Mouse (Mus musculus) left cerebral cortex, postnatal 25 days (tissue): ENCODE data around the gene Snx18. TPM values are rescaled to one million over a fixed set of nuclear protein-coding genes. Genes with fewer than 3 reads are reported as not detected.

Source experiments
- DNase-seq, 2 experiments: peaks; one replicate each; pipeline ENCODE4 v3.0.0; 2022; ENCODE audit warnings: low spot score in 2 of 2, mixed read lengths in 1 of 2
- intact Hi-C: fragments of 180-260 bp; cut with DNase I; formaldehyde crosslinking; loops from one replicate; pipeline ENCODE4 v1.15.1; 2025
- total RNA-seq, 2 experiments: library from RNA; stranded (reverse); gene quantifications; 2 replicates each; pipeline ENCODE4 v1.2.3; 2021

Gene Snx18
- total RNA-seq, 2 experiments from 2014 or later: 21.4 to 25.7 TPM

DNA sequence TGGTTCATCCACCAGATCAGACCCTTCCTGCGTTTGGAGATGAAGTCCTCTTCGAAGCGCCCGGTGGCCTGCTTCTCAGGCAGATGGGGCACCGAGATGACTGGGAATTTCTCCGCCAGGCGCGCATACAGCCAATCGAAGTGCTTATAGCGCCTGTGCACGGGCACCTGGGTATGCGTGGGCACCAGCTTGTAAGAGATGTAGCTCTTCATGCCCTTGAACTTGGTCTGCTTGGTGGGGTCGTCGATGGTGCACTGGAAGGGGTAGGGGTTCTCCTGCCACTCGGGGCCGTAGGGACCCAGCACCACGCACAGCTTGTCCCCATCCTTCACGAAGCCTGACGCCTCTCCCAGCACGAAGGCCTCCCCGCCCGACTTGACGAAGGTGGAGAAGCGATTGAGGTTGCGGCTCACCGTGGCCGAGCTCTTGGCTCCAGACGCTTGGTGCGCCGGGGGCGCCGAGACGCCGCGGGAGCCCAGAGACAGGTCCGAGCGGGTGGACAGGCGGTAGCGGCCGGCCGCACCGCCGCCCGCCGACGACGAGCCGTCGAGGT is 950 bp downstream of the Snx18 start:
- intact Hi-C loops: loop anchor here (5.0 to 10.0 kb wide), 5 partner anchors 100 to 573 kb away; partner anchors contain the start of gene Gpx8
- DNase-seq: peak in 1 of 2 experiments; percentile 38

DNA sequence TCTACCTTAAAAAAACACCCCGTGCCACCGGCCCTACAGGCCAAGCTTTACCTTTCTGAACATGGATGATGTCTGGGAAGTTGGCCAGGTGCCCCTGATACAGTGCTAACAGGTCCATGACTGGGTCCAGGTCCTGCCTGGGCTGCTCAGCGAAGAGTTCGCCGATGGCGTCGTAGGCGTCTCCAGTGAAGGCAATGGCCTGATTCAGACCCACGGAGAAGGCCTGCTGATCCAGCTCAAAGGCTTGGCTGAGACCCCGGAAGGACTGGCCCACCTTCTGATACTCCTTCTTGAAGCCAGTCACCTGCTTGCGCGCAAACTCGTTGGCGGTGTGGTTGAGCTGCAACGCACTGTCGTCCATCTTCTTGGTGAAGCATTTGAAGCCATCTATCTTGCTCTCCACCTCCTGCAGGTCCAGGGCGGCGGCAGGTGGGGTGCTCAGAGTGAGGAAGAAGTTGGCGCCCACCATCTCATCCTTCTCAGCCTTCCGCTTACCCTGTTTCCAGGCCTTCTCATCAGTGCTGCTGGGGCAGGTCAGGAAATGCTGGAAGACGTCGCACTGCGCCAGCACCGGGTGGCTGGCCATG is 1.5 kb downstream of the Snx18 start:
- no peak for DNase-seq
- intact Hi-C loops: loop anchor here (5.0 to 10.0 kb wide), 5 partner anchors 100 to 572 kb away; partner anchors contain the start of gene Gpx8

DNA sequence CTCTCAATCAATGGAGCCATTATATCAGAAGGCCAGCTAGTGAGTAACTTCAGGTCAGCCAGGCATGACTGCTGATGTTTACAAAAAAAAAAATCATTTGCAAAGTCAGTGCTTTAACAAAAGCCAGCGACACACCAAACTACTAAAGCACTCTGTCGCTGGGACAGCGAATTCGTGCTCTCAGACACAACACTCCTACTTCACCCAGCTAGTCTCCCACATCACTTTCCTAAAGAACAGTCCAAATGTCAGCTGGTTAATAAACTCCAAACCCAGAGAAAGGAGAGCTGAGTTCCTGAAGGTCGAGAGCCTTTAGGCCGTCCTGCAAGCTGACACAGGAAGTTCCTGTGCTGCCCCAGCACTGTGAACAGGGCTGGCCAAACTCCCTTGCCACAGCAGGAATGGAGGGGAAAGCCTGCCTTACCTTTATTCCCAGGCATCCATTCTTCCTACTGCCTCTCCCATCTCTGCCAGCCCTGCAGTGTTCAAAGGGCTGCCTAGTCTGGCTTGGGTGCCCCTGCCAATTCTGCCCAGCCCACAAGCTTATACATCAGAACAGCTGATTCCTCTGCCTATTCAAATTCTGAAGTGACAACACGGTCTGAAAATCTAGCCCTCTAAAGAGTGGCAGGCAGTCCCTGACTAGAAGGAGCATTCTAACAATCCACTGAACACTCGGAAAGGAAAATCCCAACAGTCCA is 2.2 kb downstream of the Snx18 start:
- DNase-seq: no peak
- intact Hi-C loops: loop anchor here (5.0 to 10.0 kb wide), 5 partner anchors 99 to 571 kb away; partner anchors contain the start of gene Gpx8

DNA sequence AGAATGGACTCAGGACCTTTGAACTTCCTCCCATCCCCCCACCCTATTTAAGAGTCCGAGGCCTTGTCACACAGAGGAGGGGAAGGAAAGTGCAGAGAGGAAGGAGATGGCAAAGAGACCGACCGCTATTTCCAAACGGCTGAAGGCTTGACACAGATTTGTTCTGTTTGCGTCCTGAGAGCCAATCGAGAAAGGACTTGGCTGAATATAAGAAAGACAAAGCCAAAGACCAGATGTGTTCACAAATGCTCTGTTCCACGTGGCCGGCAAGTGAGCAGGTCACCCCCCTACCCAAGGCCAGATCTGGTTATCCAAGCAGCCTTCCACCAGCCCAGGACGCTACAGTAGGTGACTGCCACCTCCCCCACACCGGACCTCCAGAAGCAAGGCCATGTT is 2.8 kb downstream of the Snx18 start:
- peak in 1 of 2 experiments; percentile 35 for DNase-seq
- intact Hi-C loops: loop anchor here (5.0 to 10.0 kb wide), 5 partner anchors 98 to 571 kb away; partner anchors contain the start of gene Gpx8

DNA sequence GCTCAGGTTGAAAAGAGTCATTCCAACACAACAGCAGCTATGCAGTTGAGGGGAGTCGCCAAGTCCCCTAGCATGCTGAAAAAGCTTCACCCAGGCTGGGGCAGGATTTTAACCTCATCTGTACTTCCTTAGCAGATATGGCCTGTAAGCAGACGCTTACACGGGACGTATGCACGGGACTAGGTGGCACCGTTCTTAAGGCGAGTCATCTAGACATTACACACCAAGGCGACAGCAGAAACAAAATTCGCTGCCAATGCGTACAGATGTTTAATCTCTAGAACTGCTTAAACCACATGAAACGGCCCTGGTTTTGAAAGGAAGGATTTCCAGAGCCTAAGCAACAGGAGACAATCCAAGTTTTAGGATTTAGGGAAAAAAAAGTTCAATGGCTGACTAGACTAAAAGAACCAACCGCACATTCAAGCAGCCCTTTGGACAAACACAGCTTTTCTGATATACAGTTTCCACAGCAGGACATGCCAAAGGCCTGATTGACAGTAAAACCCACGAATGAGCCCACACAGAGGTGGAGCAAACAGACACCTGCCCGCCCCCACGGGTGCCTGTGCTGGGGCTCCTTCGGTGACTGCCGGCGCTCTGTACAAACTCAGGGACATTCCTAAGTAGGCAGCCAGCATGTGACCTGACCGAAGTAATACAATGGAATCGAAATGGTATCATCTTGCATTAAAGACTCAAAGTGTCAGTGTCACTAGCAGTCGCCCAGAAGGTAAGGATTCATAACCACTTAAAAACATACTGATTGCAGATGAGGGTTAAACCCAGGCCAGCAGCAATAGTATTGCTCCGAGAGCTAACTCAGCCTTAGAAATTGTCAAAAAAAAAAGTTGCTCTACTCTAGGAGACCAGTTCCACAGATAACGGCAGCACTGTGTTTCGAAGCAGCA is 3.5 kb downstream of the Snx18 start:
- intact Hi-C loops: loop anchor here (5.0 to 10.0 kb wide), 5 partner anchors 98 to 570 kb away; partner anchors contain the start of gene Gpx8
- peak; percentile 65 to 73 for DNase-seq

DNA sequence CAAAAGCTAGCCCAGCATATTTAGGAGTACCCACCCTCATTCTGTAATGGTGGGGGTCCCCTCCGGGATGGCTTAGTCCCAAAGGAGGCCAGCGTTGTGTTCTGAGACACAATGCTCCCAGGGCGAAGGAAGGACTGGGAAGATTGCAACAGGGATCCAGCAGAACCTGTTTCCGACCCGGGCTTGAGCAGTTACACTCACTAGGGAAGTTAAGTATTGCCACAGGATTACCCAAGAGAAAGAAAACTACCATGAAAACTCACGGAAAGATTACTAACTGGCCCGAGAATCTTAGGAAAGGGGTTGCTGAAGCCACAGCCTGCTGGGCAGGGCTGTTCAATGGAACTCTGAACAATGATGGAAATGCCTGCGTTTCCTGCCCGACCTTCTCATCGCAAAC is 4.5 kb downstream of the Snx18 start:
- DNase-seq: no peak
- intact Hi-C loops: loop anchor here (10.0 kb wide), 1 partner anchor 569 kb away; the partner anchor contains the start of gene Gpx8

DNA sequence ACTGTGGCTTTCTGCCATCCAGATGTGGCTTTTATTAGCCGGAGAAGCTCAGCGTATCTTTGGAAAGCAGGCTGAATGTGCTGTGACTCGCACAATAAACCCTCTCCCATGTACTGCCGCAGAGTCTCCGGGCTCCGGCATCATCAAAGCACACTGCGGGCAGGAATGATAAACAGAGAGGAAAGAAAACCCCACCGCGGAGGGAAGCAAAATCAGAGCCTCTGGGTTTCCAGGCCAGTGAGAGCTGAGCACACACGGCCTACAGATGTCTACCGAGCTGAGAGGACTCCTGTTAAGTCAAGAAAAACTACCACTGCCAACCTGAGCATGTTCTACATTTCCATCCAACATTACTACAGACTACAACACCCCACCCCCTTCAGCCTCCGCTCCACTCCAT is 5.0 kb downstream of the Snx18 start:
- intact Hi-C loops: loop anchor here (10.0 kb wide), 1 partner anchor 569 kb away; the partner anchor contains the start of gene Gpx8
- DNase-seq: no peak

DNA sequence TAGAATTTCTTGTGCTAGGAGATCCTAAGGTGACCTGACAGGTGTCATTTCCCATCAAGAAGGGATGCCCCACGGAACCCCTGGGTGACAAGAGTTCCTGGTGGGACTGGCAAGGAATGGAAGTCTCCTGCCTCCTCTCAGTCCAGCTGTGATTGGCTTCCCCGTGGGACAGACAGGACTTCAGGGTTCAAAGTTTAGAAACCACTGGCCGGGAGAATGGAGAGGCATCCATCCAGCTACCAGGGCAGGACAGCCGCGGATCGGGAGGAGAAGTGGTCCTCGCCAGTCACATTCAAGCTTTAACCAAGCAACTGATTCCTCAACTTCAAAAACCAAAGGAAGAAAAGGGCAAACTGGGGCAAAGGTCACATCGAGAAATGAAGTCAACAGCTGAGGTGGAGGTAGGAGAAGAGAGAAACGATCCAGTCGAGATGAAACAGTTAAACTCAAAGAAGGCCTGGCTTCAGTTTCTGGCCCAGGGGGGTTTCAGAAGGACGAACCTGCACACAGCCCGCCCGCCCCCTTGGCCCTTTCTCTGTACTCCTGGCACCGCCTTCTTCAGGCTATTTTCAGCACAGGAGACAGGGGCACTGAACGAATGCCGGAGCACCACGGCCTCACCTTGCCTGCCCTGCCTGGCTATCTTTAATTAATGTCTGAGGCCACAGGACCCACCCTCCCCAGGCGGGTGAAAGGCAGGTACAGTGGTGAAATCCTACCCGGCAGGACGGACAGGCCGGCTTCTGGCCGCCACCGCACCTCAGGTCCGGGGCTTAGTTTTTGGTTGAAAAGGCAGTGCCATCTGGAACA is 6.0 kb downstream of the Snx18 start:
- intact Hi-C loops: loop anchor here (10.0 kb wide), 1 partner anchor 568 kb away; the partner anchor contains the start of gene Gpx8
- DNase-seq: no peak

DNA sequence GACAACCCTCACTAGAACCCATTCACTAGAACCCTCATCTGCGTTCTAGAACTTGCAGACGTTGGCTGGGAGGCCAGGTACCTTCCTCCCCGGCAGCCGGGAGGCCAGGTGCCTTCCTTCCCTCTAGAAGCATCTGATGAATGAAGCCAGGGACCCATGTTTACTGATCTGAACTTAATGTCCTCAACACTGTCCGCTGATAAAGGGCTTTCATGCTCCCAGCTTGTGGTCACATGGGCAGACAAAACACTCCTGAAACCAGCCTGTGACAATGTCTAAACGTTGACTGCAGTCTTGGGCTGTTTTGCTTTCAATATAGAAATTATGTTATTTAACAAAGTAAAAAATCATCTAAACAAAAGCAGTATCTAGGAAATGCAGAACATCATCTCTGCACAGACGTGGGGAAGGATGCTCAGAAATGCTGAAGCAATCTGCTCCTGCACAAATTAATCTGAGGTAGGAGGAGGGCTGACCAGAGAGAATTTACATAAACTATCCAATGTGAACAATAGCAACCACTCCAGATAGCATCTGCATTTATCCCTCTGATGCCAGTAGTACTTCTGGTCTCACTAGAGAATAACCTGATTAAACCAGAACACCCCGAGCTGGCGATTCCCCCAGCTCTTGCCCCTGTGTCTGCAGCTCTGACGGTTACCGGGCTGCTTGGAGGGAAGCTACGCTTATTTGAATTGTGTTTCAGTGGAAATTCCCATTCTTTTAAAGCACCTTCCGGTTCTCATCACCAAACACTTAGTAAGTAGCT is 7.4 kb downstream of the Snx18 start:
- intact Hi-C loops: loop anchor here (10.0 kb wide), 1 partner anchor 566 kb away; the partner anchor contains the start of gene Gpx8
- DNase-seq: no peak

DNA sequence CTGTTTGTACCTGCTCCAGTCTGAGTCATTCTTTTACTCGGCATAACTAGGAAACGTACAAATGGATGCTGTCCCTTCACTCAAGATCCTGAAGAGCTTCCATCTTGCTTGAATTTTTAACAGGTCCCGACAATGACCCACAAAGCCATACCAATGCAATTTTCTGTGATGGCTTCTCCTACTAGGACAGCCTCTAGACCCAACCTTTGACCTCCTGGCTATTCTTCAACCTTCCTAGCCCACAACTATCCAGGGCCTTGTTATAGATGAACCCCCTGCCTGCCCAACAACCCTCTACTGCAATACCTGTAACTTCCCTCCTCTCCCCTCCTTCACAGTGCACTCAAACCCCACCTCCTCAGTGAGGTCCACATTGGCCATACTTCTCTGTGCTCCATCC is 8.9 kb downstream of the Snx18 start:
- no peak for DNase-seq
- intact Hi-C loops: no loop called here

DNA sequence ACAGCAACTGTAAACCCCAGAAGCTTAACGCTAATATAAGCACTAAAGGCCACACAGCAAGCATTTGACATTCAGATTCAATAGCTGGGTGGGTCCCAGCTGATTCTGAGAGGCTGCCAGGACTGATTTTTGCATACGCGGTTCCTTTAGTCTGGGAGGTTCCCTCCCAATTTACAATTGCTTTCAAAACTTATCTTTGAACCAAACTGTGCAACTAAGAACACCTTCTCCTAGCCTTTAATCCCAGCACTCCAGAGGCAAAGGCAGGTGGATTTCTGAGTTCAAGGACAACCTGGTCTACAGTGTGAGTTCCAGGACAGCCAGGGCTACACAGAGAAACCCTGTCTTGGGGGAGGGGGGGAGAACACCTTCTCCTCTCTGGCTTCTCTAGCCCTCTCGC is 10.5 kb downstream of the Snx18 start:
- DNase-seq: no peak
- intact Hi-C loops: no loop called here

DNA sequence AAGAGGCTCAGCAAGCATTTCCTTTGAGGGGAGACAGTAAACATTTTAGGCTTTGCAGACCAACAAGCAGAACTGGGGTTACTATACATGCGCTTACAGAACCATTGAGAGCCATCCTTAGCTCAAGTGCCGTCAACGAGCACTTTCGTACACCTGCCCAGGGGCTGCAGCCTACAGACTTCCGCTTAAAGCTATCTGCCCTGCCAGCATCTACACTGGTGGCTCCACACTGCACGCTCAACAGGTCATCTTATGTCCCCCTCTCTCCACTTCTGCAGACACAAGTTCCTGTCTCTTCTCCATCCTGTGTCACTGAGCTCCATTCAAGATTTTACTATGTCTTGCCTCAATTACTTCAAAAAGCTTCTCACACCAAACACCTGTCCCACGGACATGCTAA is 11.0 kb downstream of the Snx18 start:
- DNase-seq: no peak
- intact Hi-C loops: no loop called here

DNA sequence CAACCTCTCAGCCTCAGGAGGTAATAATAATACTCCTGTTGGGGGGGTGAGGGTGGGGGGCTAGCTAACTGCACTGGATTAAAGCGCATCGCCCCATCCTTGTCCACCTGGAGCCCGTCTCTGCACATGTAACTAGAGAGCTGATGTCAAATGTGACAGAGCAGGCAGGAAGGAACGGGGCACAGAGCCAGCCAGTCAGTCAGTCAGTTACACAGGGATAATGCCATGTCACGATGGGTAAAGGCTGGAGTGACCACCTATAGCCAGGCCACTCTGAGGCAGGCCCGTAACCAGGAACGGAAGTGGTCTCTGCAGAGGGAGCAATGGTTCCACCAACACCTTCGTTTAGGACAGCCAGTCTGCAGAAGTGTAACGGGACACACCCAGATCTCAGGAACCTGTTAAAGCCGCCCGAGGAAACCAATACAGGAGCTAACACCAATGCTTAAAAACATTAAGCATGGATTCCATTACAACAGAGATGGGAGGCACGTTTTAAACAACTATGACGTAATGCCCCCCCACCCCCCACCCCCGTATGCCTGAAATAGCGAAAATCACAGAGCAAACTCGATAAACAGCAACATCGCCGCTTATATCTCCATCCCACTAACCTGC is 11.5 kb downstream of the Snx18 start:
- intact Hi-C loops: no loop called here
- DNase-seq: no peak

DNA sequence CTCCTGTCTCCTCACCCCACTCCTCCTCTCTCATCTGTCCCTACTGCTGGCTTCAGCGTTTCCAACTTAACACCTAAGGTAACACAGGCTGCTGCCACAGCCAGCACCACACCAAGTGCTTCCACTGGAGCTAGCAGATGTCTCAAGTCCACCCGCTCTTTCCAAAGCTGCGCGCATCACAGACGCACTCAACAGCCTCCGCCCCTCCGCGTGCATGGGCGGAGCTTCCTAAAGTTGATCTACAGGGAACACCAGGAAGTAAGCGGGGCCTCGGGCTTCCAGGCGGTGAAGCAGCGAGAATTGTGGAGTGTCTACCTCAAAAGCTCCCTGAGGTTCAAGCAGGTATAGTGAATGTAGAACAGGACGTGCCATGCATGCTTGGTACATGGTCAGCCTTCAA is 12.2 kb downstream of the Snx18 start:
- DNase-seq: peak in 1 of 2 experiments; percentile 71
- intact Hi-C loops: no loop called here

DNA sequence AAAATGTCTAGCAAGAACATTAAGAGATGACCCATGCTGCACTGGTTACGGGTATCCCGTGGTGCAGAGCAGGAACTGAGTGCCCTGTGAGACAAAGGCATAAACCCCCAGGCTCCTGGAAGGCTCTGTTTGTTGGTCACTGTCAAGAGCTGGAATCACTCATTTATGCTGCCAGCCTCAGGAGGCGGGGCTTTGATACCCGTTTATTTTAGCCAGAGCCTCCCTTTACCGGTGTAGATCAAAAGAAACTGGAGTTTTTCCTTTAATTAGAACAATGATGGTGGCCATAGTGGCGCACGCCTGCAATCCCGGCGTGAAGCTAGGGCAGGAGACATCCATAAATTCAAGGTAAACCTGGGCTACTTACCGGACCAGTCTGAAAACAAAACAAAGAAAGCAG is 12.7 kb downstream of the Snx18 start:
- no peak for DNase-seq
- intact Hi-C loops: no loop called here

DNA sequence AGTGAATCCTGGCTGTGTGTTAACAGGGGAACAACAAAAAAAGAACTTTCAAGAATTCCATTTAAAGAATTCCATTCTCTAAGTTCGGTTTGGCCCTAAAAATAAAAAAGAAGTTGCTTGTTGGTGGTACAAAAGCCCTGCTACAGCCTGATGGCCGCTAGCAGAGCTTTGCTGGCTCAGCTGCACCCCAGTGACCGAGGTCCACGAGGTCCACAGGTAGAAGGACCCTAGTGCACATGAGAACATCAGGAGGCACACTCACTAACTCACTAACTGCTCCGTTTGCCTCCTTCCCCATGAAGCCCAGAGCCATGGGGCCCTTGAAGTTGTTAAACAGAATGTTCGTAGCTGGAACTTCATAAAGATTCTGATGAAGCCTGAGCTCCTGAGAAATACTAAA is 14.0 kb downstream of the Snx18 start:
- DNase-seq: no peak
- intact Hi-C loops: no loop called here

DNA sequence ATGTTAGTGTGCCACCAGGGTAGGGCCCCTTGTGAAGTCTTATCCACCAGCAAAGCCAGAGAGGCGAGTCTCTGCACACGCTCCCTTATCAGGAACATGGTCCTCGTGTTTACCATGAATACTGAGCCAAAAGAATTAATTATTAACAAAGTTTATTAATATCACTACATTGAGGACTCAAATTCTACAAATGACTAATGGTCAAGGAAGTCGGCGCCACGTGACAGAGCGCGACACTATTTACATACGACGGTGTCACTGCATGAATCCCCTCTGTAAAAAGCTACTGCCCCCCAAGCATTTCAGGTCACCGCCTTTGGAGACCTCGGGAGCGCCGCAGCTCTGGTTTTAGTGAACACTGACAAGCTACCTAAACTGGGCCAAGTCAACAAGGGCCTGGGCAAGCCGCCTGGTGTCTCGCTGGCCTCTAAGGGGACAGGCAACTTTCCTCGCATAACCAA is 15.5 kb downstream of the Snx18 start:
- intact Hi-C loops: no loop called here
- no peak for DNase-seq
